Mouse (Mus musculus) heart, postnatal 0 days (tissue): Measurements from ENCODE around the gene Fry.

Source experiments
- CTCF ChIP-seq: IDR thresholded peaks from 2 replicates; pipeline ENCODE4 v1.5.1; 2016; ENCODE audit warnings: antibody characterized with exemption, control low read depth, low read depth
- EP300 ChIP-seq: IDR thresholded peaks from 2 replicates; pipeline ENCODE4 v1.6.1; 2016; ENCODE audit warnings: antibody characterized with exemption, low read depth

GRCm38 (mm10) chr5:150390422-150390821 lies 272.0 kb downstream of the Fry start:
- TF ChIP-seq EP300 (no peak; the same call in 1 of the 2 replicates), CTCF (no peak)
